Comparison of ENCODE assay signal across 15 mouse cellular contexts in genomic region chr6:53603041-53603440, GRCm38 (mm10).
"Had no signal": no experiment of that assay in that cellular context is flagged by ENCODE, and none has a peak within 500 bp of the region (broad histone marks: within the 10 kb centered on the region; RNA-seq: fewer than 3 reads in every experiment).

No protein-coding gene starts in this region.

- H3K9ac ChIP-seq: kidney, embryonic 15.5 days; limb, embryonic 12.5 days; liver, embryonic 12.5 days; liver, embryonic 15.5 days; midbrain, embryonic 13.5 days had no signal

- H3K4me2 ChIP-seq: kidney, embryonic 15.5 days; limb, embryonic 12.5 days; liver, embryonic 12.5 days; liver, embryonic 15.5 days; midbrain, embryonic 13.5 days had no signal

- ATAC-seq: liver, embryonic 12.5 days; midbrain, embryonic 13.5 days had no signal

- H3K27ac ChIP-seq: kidney, embryonic 15.5 days; left cerebral cortex, adult 2 months; liver, embryonic 12.5 days; liver, embryonic 15.5 days; macrophage; midbrain, embryonic 13.5 days; stomach, postnatal 0 days had no signal

- H3K4me1 ChIP-seq: liver, embryonic 12.5 days; liver, embryonic 15.5 days; midbrain, embryonic 13.5 days had no signal

- DNase-seq: layer of hippocampus, postnatal 36 days; liver; lung, adult 2 months; right cerebral cortex, postnatal 4 days; thymus, adult 2 months; thymus, postnatal 14 days; thymus, postnatal 4 days had no signal

- H3K36me3 ChIP-seq: kidney, embryonic 15.5 days; liver, embryonic 12.5 days; liver, embryonic 15.5 days; midbrain, embryonic 13.5 days had no signal

- H3K4me3 ChIP-seq: kidney, embryonic 15.5 days; left cerebral cortex, adult 2 months; limb, embryonic 12.5 days; liver, embryonic 12.5 days; liver, embryonic 15.5 days; midbrain, embryonic 13.5 days had no signal

- H3K9me3 ChIP-seq: kidney, embryonic 15.5 days; limb, embryonic 12.5 days; liver, embryonic 12.5 days; liver, embryonic 15.5 days; midbrain, embryonic 13.5 days had no signal

- H3K27me3 ChIP-seq: limb, embryonic 12.5 days; liver, embryonic 12.5 days; liver, embryonic 15.5 days; midbrain, embryonic 13.5 days had no signal
